Mouse (Mus musculus) heart, adult 18-20 months (tissue): ENCODE data around the gene Acat1. TPM values are rescaled to one million over a fixed set of nuclear protein-coding genes. Genes with fewer than 3 reads are reported as not detected.

Source experiments
- DNase-seq, 2 experiments: peaks; one replicate each; pipeline ENCODE4 v3.0.0; 2021 to 2022; ENCODE audit warnings: mixed read lengths in 1 of 2
- long read RNA-seq, 2 experiments: library from polyadenylated mRNA; stranded (forward); transcript quantifications; one replicate each; pipeline ENCODE4 v2.0.0; 2021
- total RNA-seq, 2 experiments: library from RNA; stranded (reverse); gene quantifications; 2 replicates each; pipeline ENCODE4 v1.2.3; 2021

Acat1 gene
- 100 to 1,000 TPM; 340 to 351 TPM for total RNA-seq
- long read RNA-seq, experiment 1, transcript Acat1-201 (12 exons, 3,405 nt) = major isoform, 625 of 734 reads
- long read RNA-seq, experiment 1, partial matches to known transcripts = 34 of 734 reads
- long read RNA-seq, experiment 1, other reads (novel, unspliced or antisense) = 75 of 734 reads
- long read RNA-seq, experiment 2, transcript Acat1-201 (12 exons, 3,405 nt) = major isoform, 251 of 317 reads
- long read RNA-seq, experiment 2, partial matches to known transcripts = 14 of 317 reads
- long read RNA-seq, experiment 2, other reads (novel, unspliced or antisense) = 51 of 317 reads

GRCm38 (mm10) chr9:53609968-53610781 lies at the start of gene Acat1:
Acat1 (minus strand) TSS chr9:53610382.
- peak; percentile 97 to 98 for DNase-seq

GRCm38 (mm10) chr9:53634796-53635195 lies 24.6 kb upstream of the Acat1 start:
- DNase-seq = no peak

- no peak for DNase-seq
Observed at GRCm38 (mm10) chr9:53615246-53615645, 5.1 kb upstream of the Acat1 start.

- DNase-seq = no peak
Observed at GRCm38 (mm10) chr9:53614286-53614685, 4.1 kb upstream of the Acat1 start.

- DNase-seq = peak in 1 of 2 experiments; percentile 42
Observed at GRCm38 (mm10) chr9:53609306-53609967, 745 bp downstream of the Acat1 start.

GRCm38 (mm10) chr9:53607816-53608215 lies 2.4 kb downstream of the Acat1 start:
- DNase-seq = no peak

- no peak for DNase-seq
Observed at GRCm38 (mm10) chr9:53607192-53607591, 3.0 kb downstream of the Acat1 start.

GRCm38 (mm10) chr9:53604954-53605353 lies 5.2 kb downstream of the Acat1 start:
- DNase-seq = no peak

GRCm38 (mm10) chr9:53603849-53604248 lies 6.3 kb downstream of the Acat1 start:
- DNase-seq = no peak

- DNase-seq = peak in 1 of 2 experiments; percentile 21
Observed at GRCm38 (mm10) chr9:53603384-53603783, 6.8 kb downstream of the Acat1 start.

- DNase-seq = peak; percentile 34 to 68
Observed at GRCm38 (mm10) chr9:53601541-53601940, 8.6 kb downstream of the Acat1 start.

GRCm38 (mm10) chr9:53598631-53599030 lies 11.6 kb downstream of the Acat1 start:
- no peak for DNase-seq

- DNase-seq = no peak
Observed at GRCm38 (mm10) chr9:53596971-53597600, 13.1 kb downstream of the Acat1 start.

- DNase-seq = peak; percentile 62 to 87
Observed at GRCm38 (mm10) chr9:53594764-53595163, 15.4 kb downstream of the Acat1 start.

- no peak for DNase-seq
Observed at GRCm38 (mm10) chr9:53581870-53582269, 28.3 kb downstream of the Acat1 start.

- DNase-seq = no peak
Observed at GRCm38 (mm10) chr9:53575721-53576120, 34.5 kb downstream of the Acat1 start.

- peak; percentile 34 to 55 for DNase-seq
Observed at GRCm38 (mm10) chr9:53572516-53573307, 37.5 kb downstream of the Acat1 start.

- no peak for DNase-seq
Observed at GRCm38 (mm10) chr9:53570662-53571061, 39.5 kb downstream of the Acat1 start.

GRCm38 (mm10) chr9:53537336-53537965 lies 72.7 kb downstream of the Acat1 start:
- no peak for DNase-seq

- peak; percentile 98 to 100 for DNase-seq
Observed at GRCm38 (mm10) chr9:53536558-53537320, 73.4 kb downstream of the Acat1 start, which contains the start of the genes Atm and Npat. Atm (minus strand) TSS chr9:53536740. Npat (plus strand) TSS chr9:53537047.
